Mouse (Mus musculus): ENCODE measurements around the gene Zic1. TPM values are rescaled to one million over a fixed set of nuclear protein-coding genes. Genes with fewer than 3 reads are reported as not detected.

The Zic1 gene
- polyA plus RNA-seq, 1 experiment from 2014 or later = 0.05 TPM

DNA sequence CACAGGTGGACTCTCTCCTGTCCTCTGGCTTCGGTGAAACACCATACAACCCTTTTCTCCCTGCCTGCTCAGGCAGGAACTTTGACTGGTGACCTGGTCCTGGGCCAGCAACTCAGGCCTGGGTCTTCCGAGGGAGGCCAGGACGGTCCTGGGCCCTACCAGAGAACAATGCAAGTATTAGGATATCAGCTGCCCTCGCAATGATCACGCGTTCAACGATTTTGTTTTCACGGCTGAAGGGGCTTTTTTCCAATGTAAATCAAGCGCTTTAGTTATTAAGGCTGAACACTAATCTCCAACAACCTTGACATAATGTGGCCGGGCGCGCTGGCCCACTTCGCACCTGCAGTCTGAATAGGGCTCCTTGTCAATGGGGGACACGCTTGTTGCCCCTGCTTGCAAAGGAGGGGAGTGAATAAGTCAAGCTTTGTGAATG, 28.6 kb upstream of the Zic1 start:
- WGBS (ENCODE audit: insufficient replicate concordance) = 2% methylated on average over 14 of the region's 14 CpGs
- Histone ChIP-seq H3K4me3 (replicated peaks) (no peak overlapping the region), H3K9ac (no peak overlapping the region), H3K27ac (no peak overlapping the region), H3K9me3 (replicated peaks) (no peaks in the 10 kb centered on the region), H3K36me3 (no peaks in the 10 kb centered on the region), H3K27me3 (peaks cover 92% of the 10 kb centered on the region), H3K4me1 (replicated peaks) (no peaks in the 10 kb centered on the region), H3K4me2 (no peak overlapping the region)
- ATAC-seq (ENCODE audit: low read depth) (no peak), DNase-seq (no peak)

DNA sequence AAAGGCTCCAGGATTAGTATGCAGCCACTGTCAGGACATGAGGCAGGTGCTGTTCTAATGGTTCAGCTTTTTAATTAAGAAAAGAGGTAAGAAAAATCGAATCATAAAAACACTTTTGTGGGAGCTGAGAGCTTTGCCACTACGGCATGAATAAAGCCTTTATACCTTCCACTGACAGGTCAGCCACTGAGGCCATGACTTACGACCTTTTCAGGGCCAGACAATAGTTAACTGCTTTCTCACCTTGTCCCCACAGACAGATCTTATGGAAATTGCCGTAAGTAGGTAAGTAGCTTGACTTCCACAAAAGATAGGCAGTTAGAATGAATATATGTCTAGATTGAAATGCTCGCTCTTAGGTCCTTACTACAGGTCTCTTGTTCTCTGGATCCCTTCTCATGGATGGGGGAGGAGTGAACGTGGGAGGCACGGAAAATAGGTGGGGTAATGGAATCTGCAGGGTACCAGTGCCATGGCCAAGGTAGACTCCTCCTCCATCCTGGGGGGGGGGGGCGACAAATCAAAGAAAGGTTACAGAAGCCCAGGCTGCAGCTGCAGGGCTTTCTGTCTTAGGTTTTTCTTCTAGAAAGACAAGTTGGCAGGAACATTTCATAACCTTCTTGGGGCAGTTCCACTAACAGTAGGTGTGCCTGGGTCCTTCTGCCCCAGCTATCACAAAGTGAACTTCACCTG, 27.9 kb upstream of the Zic1 start:
- no peaks in the 10 kb centered on the region for H3K36me3 ChIP-seq
- 11% methylated on average over 8 of the region's 8 CpGs for WGBS (ENCODE audit: insufficient replicate concordance)
- ATAC-seq (ENCODE audit: low read depth) (no peak), DNase-seq (no peak)
- H3K4me2 ChIP-seq = no peak overlapping the region
- no peaks in the 10 kb centered on the region for H3K4me1 ChIP-seq (replicated peaks)
- no peak overlapping the region for H3K9ac ChIP-seq
- H3K27ac ChIP-seq = no peak overlapping the region
- H3K27me3 ChIP-seq = peaks cover 93% of the 10 kb centered on the region
- H3K4me3 ChIP-seq (replicated peaks) = no peak overlapping the region
- H3K9me3 ChIP-seq (replicated peaks) = no peaks in the 10 kb centered on the region

DNA sequence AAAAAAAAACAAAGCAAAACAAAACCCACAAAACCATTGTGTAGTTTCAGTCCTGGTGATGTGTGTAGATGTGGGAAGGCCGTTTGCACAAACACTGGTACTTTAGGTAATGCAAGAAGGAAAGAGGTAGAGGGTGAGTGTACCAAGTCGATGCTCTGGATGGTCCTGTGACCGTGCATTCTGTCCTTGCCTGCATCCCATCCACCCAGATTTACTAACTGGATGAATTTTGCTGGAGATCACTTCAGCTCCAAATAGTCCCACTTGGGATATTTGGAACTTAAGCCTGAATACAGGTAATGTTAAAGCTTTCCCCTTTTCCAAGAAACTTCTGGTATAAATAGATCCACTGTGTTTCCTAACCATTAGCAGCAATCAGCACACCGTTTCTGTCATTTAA, 22.6 kb upstream of the Zic1 start:
- WGBS (ENCODE audit: insufficient replicate concordance) = 2% methylated on average over 4 of the region's 4 CpGs
- ATAC-seq (ENCODE audit: low read depth) (no peak), DNase-seq (no peak)
- peaks cover 97% of the 10 kb centered on the region for H3K27me3 ChIP-seq
- no peak overlapping the region for H3K4me3 ChIP-seq (replicated peaks)
- no peak overlapping the region for H3K9ac ChIP-seq
- H3K4me1 ChIP-seq (replicated peaks) = no peaks in the 10 kb centered on the region
- H3K36me3 ChIP-seq = no peaks in the 10 kb centered on the region
- no peak overlapping the region for H3K4me2 ChIP-seq
- H3K9me3 ChIP-seq (replicated peaks) = no peaks in the 10 kb centered on the region
- no peak overlapping the region for H3K27ac ChIP-seq

DNA sequence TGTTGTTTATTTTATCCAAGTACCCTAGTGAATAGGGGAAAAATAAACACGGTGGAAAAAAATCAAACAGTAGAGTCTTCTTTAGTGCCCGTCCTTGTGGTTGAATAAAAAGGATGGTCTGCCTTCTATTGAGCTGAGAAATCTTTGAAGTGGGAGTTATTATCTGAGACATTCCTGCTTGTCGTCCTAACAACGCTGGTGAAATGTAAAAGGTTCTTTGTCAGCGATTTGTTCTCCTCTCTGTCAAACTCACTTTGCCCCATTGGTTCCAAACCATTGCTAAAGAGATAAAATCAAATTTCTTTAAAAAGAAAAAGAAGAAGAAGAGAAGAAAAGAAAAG, 22.1 kb upstream of the Zic1 start:
- H3K36me3 ChIP-seq = no peaks in the 10 kb centered on the region
- DNase-seq (no peak), ATAC-seq (ENCODE audit: low read depth) (no peak)
- H3K27ac ChIP-seq = no peak overlapping the region
- no peak overlapping the region for H3K4me2 ChIP-seq
- H3K4me3 ChIP-seq (replicated peaks) = no peak overlapping the region
- no peak overlapping the region for H3K9ac ChIP-seq
- H3K27me3 ChIP-seq = peaks cover 97% of the 10 kb centered on the region
- H3K4me1 ChIP-seq (replicated peaks) = no peaks in the 10 kb centered on the region
- no peaks in the 10 kb centered on the region for H3K9me3 ChIP-seq (replicated peaks)
- WGBS (ENCODE audit: insufficient replicate concordance) = under 1% methylated on average over 5 of the region's 5 CpGs

DNA sequence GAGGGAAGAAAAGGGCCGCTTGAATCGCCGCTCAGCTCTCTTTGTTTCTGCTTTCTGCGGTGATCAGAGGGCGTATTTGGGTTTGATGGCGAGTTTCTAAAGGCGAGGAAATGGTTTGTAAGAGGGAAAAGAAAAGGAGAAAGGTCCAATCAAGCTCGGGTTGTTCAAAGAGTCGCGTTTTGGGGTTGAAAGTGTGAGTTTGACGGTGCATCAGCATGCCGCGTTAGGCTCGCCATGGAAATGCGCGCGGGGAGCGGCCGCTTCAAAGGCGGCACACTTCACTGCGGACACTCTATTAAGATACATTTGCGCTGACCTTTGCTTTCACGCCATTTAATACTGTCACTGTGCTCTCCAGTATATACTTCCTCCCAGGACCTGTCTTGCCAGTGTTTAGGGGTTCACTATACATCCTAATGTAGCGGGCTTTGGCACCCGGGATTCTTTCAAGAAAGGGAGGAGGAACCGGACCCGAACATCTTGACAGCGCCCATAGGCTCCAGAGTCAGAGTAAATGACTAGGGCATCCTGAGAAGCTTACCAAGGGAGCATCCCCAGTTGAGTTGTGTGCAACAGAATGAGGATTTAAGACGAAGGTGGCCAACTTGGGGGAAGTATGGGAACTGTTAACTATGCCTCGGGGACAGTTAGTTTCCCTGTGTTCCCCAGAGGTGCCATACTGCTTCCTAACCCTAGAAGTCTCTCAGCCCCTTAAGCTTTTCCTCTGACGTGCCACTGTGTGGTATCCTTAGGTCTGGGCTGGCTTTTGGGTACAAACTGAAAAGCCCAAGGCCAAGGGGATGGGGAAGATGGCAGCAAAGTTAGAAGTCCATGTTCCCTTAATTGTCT, 21.5 kb upstream of the Zic1 start:
- no peak overlapping the region for H3K27ac ChIP-seq
- no peak overlapping the region for H3K4me3 ChIP-seq (replicated peaks)
- H3K9ac ChIP-seq = no peak overlapping the region
- no peak overlapping the region for H3K4me2 ChIP-seq
- DNase-seq = no peak
- no peaks in the 10 kb centered on the region for H3K4me1 ChIP-seq (replicated peaks)
- ATAC-seq (ENCODE audit: low read depth) = no peak
- H3K36me3 ChIP-seq = no peaks in the 10 kb centered on the region
- H3K27me3 ChIP-seq = peaks cover 98% of the 10 kb centered on the region
- 1% methylated on average over 31 of the region's 31 CpGs for WGBS (ENCODE audit: insufficient replicate concordance)
- H3K9me3 ChIP-seq (replicated peaks) = no peaks in the 10 kb centered on the region

DNA sequence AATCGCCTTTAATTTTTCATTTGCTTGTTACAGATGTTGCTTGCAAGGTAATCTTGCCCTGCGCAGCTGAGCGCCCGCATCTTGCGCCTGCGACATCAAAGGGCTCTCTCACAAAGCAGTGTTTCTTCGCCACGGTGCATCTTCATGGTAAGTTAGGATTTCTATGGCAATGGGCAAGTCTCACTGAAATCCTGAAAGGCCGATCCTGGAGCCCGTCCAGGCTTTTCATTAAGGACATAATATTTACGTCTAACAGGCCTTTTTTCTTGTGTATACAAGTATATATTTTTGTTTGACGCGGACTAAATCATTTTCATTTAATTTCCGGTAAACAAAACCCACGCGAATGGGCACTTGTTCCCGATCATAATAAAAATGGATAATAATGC, 20.9 kb upstream of the Zic1 start:
- Histone ChIP-seq H3K27ac (no peak overlapping the region), H3K4me2 (no peak overlapping the region), H3K9me3 (replicated peaks) (no peaks in the 10 kb centered on the region), H3K4me3 (replicated peaks) (no peak overlapping the region), H3K27me3 (peaks cover 98% of the 10 kb centered on the region), H3K36me3 (no peaks in the 10 kb centered on the region), H3K4me1 (replicated peaks) (no peaks in the 10 kb centered on the region; the same call in 1 of the 2 replicates), H3K9ac (no peak overlapping the region)
- ATAC-seq (ENCODE audit: low read depth) (no peak), DNase-seq (no peak)
- WGBS (ENCODE audit: insufficient replicate concordance) = 3% methylated on average over 17 of the region's 17 CpGs

DNA sequence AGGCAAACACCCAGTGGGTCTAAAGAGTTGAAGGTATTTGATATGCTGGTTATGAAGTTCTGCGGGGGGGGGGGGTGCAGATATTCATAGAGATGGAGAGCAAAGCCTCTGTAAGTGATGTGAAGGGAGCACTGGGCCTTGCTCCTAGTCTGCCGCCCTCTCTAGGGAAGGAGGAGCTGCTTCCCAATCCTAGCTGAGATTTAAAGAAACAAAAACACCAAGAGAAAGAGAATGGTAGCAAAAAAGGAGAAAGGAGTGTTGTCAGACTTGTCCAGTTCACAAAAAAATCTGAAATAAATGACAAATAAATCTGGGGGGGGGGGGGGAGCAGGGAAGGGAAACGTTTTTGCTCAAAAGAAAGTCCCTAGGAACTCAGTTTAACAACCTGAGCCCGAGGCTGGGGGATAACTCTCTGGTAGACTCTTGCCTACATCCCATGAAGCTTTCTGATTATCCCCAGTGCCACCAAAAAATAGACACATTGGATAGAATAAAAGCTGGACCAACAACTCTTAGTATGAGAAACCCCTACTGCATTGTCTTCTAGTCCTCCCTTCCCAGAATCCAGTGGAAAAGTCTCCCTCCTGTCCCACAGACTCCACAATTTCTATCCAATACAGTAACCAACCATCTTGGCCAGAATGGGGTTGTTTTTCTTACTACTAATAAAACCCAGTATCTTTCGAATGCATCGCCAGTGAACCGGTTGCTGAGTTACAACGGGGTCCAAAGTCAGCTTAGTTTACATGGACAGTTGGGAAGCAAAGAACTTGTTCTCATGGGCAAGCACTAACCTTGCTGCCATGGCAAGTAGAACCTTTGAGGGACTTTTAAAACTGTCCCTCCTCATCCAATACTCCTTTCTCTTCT, 20.2 kb upstream of the Zic1 start:
- Histone ChIP-seq H3K27ac (no peak overlapping the region), H3K4me1 (replicated peaks) (no peaks in the 10 kb centered on the region; the same call in 1 of the 2 replicates), H3K4me2 (no peak overlapping the region), H3K9me3 (replicated peaks) (no peaks in the 10 kb centered on the region), H3K9ac (no peak overlapping the region), H3K36me3 (no peaks in the 10 kb centered on the region), H3K27me3 (peaks cover 99% of the 10 kb centered on the region), H3K4me3 (replicated peaks) (no peak overlapping the region)
- no peak for DNase-seq
- ATAC-seq (ENCODE audit: low read depth) = no peak
- WGBS (ENCODE audit: insufficient replicate concordance) = 4% methylated on average over 8 of the region's 8 CpGs

DNA sequence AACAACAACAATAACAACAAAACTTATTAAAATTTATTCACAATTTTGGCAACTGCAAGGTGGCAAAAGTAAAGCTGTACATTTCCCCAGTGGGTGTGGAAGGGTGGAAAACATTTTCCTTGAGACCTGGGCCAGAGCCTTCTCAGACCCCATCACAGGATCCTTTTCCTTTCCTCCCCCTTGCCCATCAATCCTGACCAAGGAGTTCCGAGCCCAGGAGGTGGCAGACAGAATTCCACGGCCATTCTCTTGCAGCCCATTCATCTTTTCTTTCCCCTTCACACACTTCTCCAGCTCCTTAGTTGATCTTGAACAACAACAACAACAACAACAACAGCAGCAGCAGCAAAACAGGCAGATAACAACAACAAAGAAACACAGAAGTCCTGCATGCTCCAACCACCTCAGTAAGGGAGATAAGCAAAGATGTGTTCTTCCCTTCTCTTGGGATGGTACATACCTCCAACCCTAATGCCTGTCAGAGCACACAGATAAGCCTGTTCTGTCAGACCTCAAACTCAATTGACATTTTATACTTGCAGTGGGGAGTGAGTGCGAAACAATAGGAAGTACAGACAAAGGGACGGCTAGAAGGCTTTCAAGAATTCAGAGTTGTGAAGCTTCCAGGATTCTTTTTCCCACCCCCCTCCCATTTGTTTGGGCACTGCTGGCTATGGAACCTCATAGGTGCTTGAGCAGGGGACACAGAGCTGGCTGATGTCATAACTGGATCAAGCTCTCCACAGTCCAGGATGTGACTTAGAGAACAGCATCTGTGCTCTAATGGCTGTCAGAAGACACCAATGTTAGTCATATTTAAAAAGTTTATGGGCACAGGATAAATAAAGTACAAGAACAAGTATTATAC, 19.3 kb upstream of the Zic1 start:
- H3K4me1 ChIP-seq (replicated peaks) = no peaks in the 10 kb centered on the region; the same call in 1 of the 2 replicates
- no peak overlapping the region for H3K27ac ChIP-seq
- no peak for ATAC-seq (ENCODE audit: low read depth)
- WGBS (ENCODE audit: insufficient replicate concordance) = 7% methylated on average over 4 of the region's 4 CpGs
- peaks cover 99% of the 10 kb centered on the region for H3K27me3 ChIP-seq
- H3K9me3 ChIP-seq (replicated peaks) = no peaks in the 10 kb centered on the region
- H3K4me2 ChIP-seq = no peak overlapping the region
- DNase-seq = no peak
- H3K36me3 ChIP-seq = no peaks in the 10 kb centered on the region
- no peak overlapping the region for H3K9ac ChIP-seq
- no peak overlapping the region for H3K4me3 ChIP-seq (replicated peaks)

DNA sequence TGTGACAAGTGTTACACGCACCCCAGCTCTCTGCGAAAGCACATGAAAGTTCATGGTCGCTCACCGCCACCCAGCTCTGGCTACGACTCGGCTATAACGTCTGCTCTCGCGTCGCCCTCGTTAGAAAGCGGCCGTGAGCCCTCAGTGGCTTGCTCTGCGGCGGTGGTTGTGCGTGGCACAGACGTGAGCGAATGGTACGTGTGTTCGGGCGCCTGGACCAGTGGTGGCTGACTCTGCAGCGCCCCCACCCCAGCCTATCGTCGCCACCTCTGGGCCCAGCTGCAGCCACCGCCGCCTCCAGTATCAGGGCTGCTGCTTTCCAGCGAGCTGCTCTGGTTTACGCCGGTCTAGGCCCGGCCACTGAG, 18.5 kb upstream of the Zic1 start:
- Histone ChIP-seq H3K4me1 (replicated peaks) (no peaks in the 10 kb centered on the region; the same call in 1 of the 2 replicates), H3K4me2 (no peak overlapping the region), H3K9ac (no peak overlapping the region), H3K9me3 (replicated peaks) (no peaks in the 10 kb centered on the region), H3K27ac (no peak overlapping the region), H3K27me3 (peaks cover 99% of the 10 kb centered on the region), H3K4me3 (replicated peaks) (no peak overlapping the region), H3K36me3 (no peaks in the 10 kb centered on the region)
- WGBS (ENCODE audit: insufficient replicate concordance) = 1% methylated on average over 30 of the region's 30 CpGs
- ATAC-seq (ENCODE audit: low read depth) (no peak; the same call in 1 of the 2 replicates), DNase-seq (no peak)

DNA sequence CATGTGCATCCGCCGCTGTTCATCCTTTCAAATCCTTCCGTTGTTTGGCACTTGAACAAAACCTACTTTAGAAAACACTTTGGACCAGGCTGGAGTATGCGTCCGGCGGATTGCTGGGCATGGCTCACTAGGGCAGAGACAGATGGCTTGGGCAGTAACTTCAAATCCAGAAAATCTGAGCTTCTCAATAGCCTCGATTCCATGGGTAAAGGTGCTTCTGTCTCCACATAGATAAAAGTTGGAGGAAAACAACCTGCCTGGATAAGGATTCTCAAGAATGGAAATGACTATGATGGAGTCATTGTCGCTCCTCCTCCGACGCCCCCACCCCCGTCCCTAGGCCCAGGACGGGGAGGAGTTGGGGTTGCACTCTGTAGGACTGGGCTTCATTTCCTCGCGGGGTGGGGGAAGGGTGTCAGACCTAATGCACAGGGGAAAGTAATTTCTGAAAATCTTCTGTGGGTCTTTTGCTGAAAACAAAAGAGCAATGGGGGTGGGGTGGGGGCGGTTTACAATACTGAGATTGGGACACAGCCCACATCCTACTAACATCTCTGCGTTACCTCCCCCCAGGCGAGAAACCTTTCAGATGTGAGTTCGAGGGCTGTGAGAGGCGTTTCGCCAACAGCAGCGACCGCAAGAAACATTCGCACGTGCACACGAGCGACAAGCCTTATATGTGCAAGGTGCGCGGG, 18.0 kb upstream of the Zic1 start:
- Histone ChIP-seq H3K9ac (no peak overlapping the region), H3K27me3 (peaks cover 100% of the 10 kb centered on the region), H3K27ac (no peak overlapping the region), H3K4me3 (replicated peaks) (no peak overlapping the region), H3K4me2 (no peak overlapping the region), H3K36me3 (no peaks in the 10 kb centered on the region), H3K9me3 (replicated peaks) (no peaks in the 10 kb centered on the region), H3K4me1 (replicated peaks) (no peaks in the 10 kb centered on the region; the same call in 1 of the 2 replicates)
- no peak for DNase-seq
- ATAC-seq (ENCODE audit: low read depth) = no peak
- WGBS (ENCODE audit: insufficient replicate concordance) = 2% methylated on average over 28 of the region's 28 CpGs

Data from liver, embryonic 13.5 days (tissue).